Mouse (Mus musculus) forebrain, embryonic 16.5 days (tissue): ENCODE data around the gene Klf12. TPM values are rescaled to one million over a fixed set of nuclear protein-coding genes. Genes with fewer than 3 reads are reported as not detected.

Experiments
- ATAC-seq: fragments of 200-750 bp; cut with Nextera tagmentation; 2 replicates; pipeline ENCODE4 v1.8.0; 2017; ENCODE audit warnings: mild to moderate bottlenecking, moderate library complexity
- H3K27ac ChIP-seq: fragments of 300-500 bp; sonication (generic); 2 replicates; pipeline ENCODE4 v1.5.1; 2014; ENCODE audit warnings: low read length, control low read depth
- H3K27me3 ChIP-seq: fragments of 300-500 bp; sonication (generic); replicated peaks from 2 replicates; pipeline ENCODE4 v1.6.1; 2014; ENCODE audit warnings: low read length; ENCODE audit not compliant: control insufficient read depth, insufficient read depth
- H3K36me3 ChIP-seq: fragments of 300-500 bp; sonication (generic); 2 replicates; pipeline ENCODE4 v1.6.1; 2014; ENCODE audit not compliant: control insufficient read depth, insufficient read depth
- H3K4me1 ChIP-seq: fragments of 300-500 bp; sonication (generic); replicated peaks from 2 replicates; pipeline ENCODE4 v1.6.1; 2014; ENCODE audit warnings: low read length; ENCODE audit not compliant: control insufficient read depth, insufficient read depth
- H3K4me2 ChIP-seq: fragments of 300-500 bp; sonication (generic); 2 replicates; pipeline ENCODE4 v1.6.1; 2014; ENCODE audit warnings: mild to moderate bottlenecking, low read length, control low read depth
- H3K4me3 ChIP-seq: fragments of 300-500 bp; sonication (generic); replicated peaks from 2 replicates; pipeline ENCODE4 v1.5.1; 2014; ENCODE audit warnings: mild to moderate bottlenecking, low read length, control low read depth
- H3K9ac ChIP-seq: fragments of 300-500 bp; sonication (generic); replicated peaks from 2 replicates; pipeline ENCODE4 v1.6.1; 2014; ENCODE audit warnings: low read depth, low read length, control low read depth
- H3K9me3 ChIP-seq: fragments of 300-500 bp; sonication (generic); 2 replicates; pipeline ENCODE4 v1.6.1; 2016; ENCODE audit warnings: low read length; ENCODE audit not compliant: control insufficient read depth
- WGBS: fragments of 180-500 bp; shearing (Covaris S2); extraction: QIAGEN DNeasy Blood & Tissue Kit; methylation state at CpG from one replicate; pipeline ENCODE4 v1.1.7; 2014; 5-methylcytosine and 5-hydroxymethylcytosine counted together
- polyA plus RNA-seq: library from polyadenylated mRNA; unstranded; fragments of >200 nt; fragmentation: Nextera tagmentation; extraction: Ambion mirVana; gene quantifications from 2 replicates; pipeline ENCODE4 v1.2.1, GENCODE M21; 2015

The Klf12 gene
- polyA plus RNA-seq, 1 experiment from 2014 or later, result 48.4 TPM

DNA sequence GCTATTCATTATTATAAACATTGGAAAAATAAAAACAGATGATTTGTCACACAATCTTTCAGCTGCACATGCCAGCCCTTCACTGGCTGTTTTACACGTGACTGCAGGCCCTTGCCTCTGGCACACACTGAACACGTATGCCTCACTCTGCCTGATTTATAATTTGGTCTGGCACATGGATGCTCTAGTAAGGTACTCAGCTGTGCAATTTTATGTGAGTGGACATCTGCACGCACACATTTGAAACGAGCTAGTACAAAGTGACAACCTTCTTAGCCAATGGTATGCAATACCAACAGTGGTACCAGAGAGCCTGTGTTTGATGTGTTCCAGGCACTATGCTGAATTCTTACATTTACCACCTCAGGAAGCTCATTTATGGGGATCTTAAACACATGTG is 316.6 kb downstream of the Klf12 start:
- 58% methylated on average over 4 of the region's 4 CpGs for WGBS
- Histone ChIP-seq H3K27me3 (no peaks in the 10 kb centered on the region), H3K9me3 (peaks cover 3% of the 10 kb centered on the region; the same call in 1 of the 2 replicates), H3K4me1 (no peaks in the 10 kb centered on the region), H3K4me2 (no peak overlapping the region), H3K27ac (no peak overlapping the region), H3K9ac (no peak overlapping the region), H3K36me3 (no peaks in the 10 kb centered on the region), H3K4me3 (no peak overlapping the region)
- no peak for ATAC-seq

DNA sequence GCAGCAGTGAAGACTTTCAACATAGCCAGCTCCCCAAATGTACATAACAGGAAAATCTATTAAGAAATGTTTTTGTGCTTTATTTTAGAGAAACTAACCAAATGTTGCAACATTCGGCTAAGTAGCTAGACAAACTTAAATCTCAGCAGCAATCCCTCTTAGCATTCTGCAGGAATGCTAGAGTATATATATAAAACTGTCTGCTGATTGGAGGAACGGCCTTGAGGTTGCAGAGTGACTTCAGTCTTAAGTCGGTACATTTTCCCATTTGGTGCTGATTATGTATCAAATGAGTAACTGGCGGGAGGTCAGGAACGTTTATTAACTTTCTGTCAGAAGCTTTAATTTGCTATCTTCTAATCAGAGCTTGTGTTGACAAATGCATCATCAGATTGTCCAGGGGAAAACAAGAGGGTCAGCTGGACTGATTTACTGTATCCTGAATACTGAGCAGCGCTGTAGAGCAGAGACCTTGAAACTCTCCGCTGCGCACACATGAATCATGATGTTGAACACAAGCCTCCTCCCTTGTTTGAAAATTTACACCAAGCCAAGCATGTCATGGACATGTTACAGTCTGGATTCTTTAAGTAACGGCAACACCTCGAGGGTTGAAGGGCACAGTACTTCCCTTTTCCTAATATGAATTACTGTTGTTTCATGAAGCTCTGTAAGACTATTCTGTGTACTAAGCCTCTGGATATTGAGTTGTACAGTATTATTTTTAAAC is 323.8 kb downstream of the Klf12 start:
- WGBS, result 92% methylated on average over 10 of the region's 10 CpGs
- no peak overlapping the region for H3K9ac ChIP-seq
- H3K27ac ChIP-seq, result no peak overlapping the region
- ATAC-seq, result no peak
- no peaks in the 10 kb centered on the region for H3K36me3 ChIP-seq
- no peak overlapping the region for H3K4me2 ChIP-seq
- no peak overlapping the region for H3K4me3 ChIP-seq
- no peaks in the 10 kb centered on the region for H3K27me3 ChIP-seq
- H3K9me3 ChIP-seq, result peaks cover 3% of the 10 kb centered on the region; the same call in 1 of the 2 replicates
- H3K4me1 ChIP-seq, result no peaks in the 10 kb centered on the region

DNA sequence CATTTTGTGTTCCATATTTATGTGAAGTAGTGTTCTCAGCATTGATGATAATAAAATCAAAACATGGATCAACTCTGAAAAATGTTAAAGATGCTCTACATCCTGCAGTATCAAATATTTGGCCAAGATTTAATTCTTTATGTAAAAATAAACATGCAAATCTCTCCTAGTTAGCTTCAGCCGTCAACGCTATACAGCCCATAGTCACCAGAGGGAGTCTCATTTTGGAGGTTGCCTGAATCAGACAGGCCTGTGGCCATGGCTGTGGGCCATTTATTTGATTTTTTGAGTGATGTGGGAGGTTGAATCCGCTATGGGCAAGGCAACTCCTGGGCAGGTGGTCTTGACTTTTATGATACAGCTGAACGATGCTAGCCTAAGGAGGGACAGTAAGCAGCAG is 329.3 kb downstream of the Klf12 start:
- Histone ChIP-seq H3K9me3 (no peaks in the 10 kb centered on the region), H3K4me1 (peaks cover 2% of the 10 kb centered on the region; the same call in 1 of the 2 replicates), H3K27me3 (no peaks in the 10 kb centered on the region), H3K4me3 (no peak overlapping the region), H3K4me2 (no peak overlapping the region), H3K36me3 (no peaks in the 10 kb centered on the region), H3K9ac (no peak overlapping the region), H3K27ac (no peak overlapping the region)
- WGBS, result 76% methylated on average over 4 of the region's 4 CpGs
- peak; percentile 47 for ATAC-seq

DNA sequence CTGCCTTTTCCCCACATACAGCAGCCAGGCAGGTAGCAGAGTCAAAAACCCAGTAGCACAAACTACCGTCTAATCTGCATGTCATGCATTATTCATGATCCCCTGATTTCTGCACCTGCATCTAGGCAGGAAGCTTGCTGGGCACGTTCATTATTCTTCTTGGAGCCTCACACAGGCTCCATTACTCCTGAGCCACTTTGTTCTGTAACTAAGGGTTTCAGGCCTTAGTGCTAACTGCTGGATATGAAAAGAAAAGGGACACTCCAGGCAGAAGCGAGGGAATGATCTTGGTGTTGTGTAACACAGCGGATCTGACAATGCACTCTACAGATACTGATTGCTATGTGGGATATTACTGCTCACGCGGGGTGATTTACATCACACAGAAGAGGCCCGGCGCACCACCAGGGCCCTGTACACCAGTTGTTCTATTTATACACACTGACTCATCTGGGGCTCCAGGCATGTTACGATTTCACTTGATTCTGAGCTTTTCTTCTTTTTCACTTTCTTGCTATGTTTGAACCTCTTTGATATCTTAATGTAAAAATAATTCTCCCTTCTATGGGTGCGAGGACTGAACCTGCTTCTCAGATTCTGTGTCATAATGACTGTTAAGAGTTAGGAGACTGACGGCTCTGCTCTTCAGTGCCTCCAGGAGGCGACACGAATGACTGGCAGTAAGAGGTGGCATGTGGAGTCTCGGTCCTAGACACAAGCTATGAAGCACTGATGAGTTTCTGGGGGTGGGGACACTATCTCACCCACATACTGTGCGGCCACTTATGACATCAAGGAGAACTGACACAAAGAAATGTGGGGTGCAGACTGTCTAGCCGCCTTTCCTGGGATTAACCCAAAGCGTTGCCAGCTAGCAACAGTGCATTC is 340.0 kb downstream of the Klf12 start:
- no peak overlapping the region for H3K9ac ChIP-seq
- peak overlapping the region; percentile 57 for H3K27ac ChIP-seq
- H3K36me3 ChIP-seq, result no peaks in the 10 kb centered on the region
- no peak overlapping the region for H3K4me2 ChIP-seq
- 21% methylated on average over 17 of the region's 17 CpGs for WGBS
- no peaks in the 10 kb centered on the region for H3K9me3 ChIP-seq
- peaks cover 30% of the 10 kb centered on the region for H3K4me1 ChIP-seq
- peak; percentile 75 for ATAC-seq
- no peaks in the 10 kb centered on the region for H3K27me3 ChIP-seq
- no peak overlapping the region for H3K4me3 ChIP-seq

- Histone ChIP-seq H3K27me3 (no peaks in the 10 kb centered on the region), H3K4me2 (peak overlapping the region; percentile 20; the same call in 1 of the 2 replicates), H3K9ac (no peak overlapping the region; the same call in 1 of the 2 replicates), H3K27ac (peak overlapping the region; percentile 69), H3K4me1 (peaks cover 30% of the 10 kb centered on the region), H3K4me3 (no peak overlapping the region), H3K9me3 (no peaks in the 10 kb centered on the region), H3K36me3 (no peaks in the 10 kb centered on the region)
- ATAC-seq, result peak; percentile 94
- 3% methylated on average over 8 of the region's 8 CpGs for WGBS
Measured at GRCm38 (mm10) chr14:99943156-99943555, 341.3 kb downstream of the Klf12 start.

DNA sequence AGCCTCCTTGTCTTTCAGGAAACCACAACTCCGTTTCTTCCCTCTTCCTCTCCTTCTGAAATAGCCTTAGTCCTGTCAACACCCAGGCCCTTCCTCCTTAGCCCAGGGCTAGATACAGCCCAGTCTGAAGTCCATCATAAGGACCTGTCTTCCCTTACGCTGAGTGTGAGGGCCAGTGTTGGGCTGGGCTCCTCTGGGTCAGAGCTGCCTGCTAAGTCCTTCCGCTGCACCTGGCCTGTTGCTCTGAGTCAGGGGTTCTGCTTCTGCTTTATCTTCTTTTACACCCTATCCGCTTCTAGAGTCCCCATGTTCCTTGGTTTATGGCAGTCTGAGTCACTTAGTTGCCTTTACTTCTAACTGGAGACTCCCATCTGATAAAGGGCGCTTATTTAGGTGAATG is 351.0 kb downstream of the Klf12 start:
- Histone ChIP-seq H3K4me1 (no peaks in the 10 kb centered on the region), H3K4me2 (no peak overlapping the region), H3K4me3 (no peak overlapping the region), H3K36me3 (no peaks in the 10 kb centered on the region), H3K27ac (no peak overlapping the region), H3K9me3 (no peaks in the 10 kb centered on the region), H3K27me3 (no peaks in the 10 kb centered on the region), H3K9ac (no peak overlapping the region)
- 0 out of 2 replicates have a peak, but pooled peaks have one; percentile 11 for ATAC-seq
- 87% methylated on average over 5 of the region's 5 CpGs for WGBS

DNA sequence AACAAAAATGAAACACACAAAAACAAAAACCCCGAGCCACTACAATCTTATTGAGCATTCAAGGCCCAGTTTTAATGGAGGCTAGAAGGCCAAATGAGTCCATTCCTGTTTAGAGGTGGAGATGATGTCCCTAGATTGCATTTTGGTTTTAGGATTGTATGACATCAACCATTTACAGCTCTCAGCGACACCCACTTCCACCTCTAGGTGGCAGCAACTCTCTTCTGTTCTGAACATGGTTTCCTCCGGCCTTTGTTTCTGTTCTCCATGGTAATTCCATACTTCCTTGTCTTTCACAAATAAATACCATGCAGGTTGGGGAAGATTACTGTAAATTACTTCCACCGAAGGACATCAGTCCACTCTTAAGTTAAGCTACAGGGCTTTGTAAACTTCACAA is 352.6 kb downstream of the Klf12 start:
- H3K27ac ChIP-seq, result no peak overlapping the region
- H3K9ac ChIP-seq, result no peak overlapping the region
- no peak overlapping the region for H3K4me3 ChIP-seq
- WGBS, result 4% methylated on average over 4 of the region's 4 CpGs
- H3K9me3 ChIP-seq, result no peaks in the 10 kb centered on the region
- no peaks in the 10 kb centered on the region for H3K4me1 ChIP-seq
- ATAC-seq, result peak; percentile 84
- H3K36me3 ChIP-seq, result no peaks in the 10 kb centered on the region
- H3K27me3 ChIP-seq, result no peaks in the 10 kb centered on the region
- no peak overlapping the region for H3K4me2 ChIP-seq

GRCm38 (mm10) chr14:99911912-99912311 is 372.6 kb downstream of the Klf12 start:
- H3K27me3 ChIP-seq, result no peaks in the 10 kb centered on the region
- no peaks in the 10 kb centered on the region for H3K9me3 ChIP-seq
- 64% methylated on average over 3 of the region's 3 CpGs for whole genome bisulfite sequencing
- H3K27ac ChIP-seq, result no peak overlapping the region
- no peak overlapping the region for H3K4me3 ChIP-seq
- no peaks in the 10 kb centered on the region for H3K36me3 ChIP-seq
- no peak for ATAC-seq
- no peak overlapping the region for H3K4me2 ChIP-seq
- H3K4me1 ChIP-seq, result no peaks in the 10 kb centered on the region
- H3K9ac ChIP-seq, result no peak overlapping the region

DNA sequence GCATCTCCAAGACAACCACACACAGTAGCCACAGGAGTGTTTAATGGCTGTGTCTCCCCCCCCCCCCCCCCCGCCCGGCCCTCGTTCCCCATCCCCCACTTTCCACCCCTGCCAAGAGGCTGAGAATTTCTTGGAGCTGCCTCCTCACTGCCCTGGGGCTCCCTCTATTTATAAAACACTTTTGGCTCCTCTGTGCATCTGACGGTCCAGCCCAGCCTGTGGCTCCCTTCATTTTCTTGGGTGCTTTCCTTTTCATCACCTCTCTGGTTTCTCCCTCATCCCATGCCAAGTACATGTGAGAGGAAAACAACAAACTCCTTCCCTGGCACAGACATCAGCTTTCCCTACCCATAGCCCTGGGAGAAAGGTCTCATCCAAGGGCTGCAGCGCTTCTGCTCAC is 373.6 kb downstream of the Klf12 start:
- ATAC-seq, result peak; percentile 54; the same call in 1 of the 2 replicates
- H3K4me2 ChIP-seq, result no peak overlapping the region
- H3K27me3 ChIP-seq, result no peaks in the 10 kb centered on the region
- no peaks in the 10 kb centered on the region for H3K4me1 ChIP-seq
- H3K4me3 ChIP-seq, result no peak overlapping the region
- H3K27ac ChIP-seq, result no peak overlapping the region
- WGBS, result 66% methylated on average over 2 of the region's 5 CpGs
- H3K9ac ChIP-seq, result no peak overlapping the region
- H3K36me3 ChIP-seq, result no peaks in the 10 kb centered on the region
- no peaks in the 10 kb centered on the region for H3K9me3 ChIP-seq
